Mouse (Mus musculus): ENCODE results near the gene Mrpl30. TPM values are rescaled to one million over a fixed set of nuclear protein-coding genes. Genes with fewer than 3 reads are reported as not detected.

Mrpl30 gene
- total and polyA plus RNA-seq, 3 experiments = 76.5 to 469 (median 299) TPM

- ATAC-seq (ENCODE audit: extremely low read depth, insufficient number of reproducible peaks, low FRiP score, poor library complexity, severe bottlenecking) = no peak
- TF ChIP-seq TAL1 (conservative IDR thresholded peaks at IDR 0.05; ENCODE audit: low read depth, low read length) = no peak
- no peak for TF ChIP-seq CTCF (IDR thresholded peaks at IDR 0.05; ENCODE audit: low read depth, low read length)
- no peak for TF ChIP-seq GATA2 (IDR thresholded peaks at IDR 0.05; ENCODE audit: borderline replicate concordance, low read depth, low read length)
- no peak for TF ChIP-seq GATA1 (IDR thresholded peaks at IDR 0.05; ENCODE audit: borderline replicate concordance, low read length)
- TF ChIP-seq POLR2AphosphoS5 (IDR thresholded peaks at IDR 0.05; ENCODE audit: insufficient replicate concordance, low read depth, low read length) = no peak
- peaks cover 42% of the 10 kb centered on the region for H3K27me3 ChIP-seq (ENCODE audit: insufficient read depth, low read length)
- no peaks in the 10 kb centered on the region for H3K4me1 ChIP-seq (ENCODE audit: insufficient read depth, low read depth, low read length)
- H3K9me3 ChIP-seq (replicated peaks) = no peaks in the 10 kb centered on the region
- H3K36me3 ChIP-seq (replicated peaks) = no peaks in the 10 kb centered on the region
- DNase-seq (ENCODE audit: low spot score) = no peak
- H3K4me3 ChIP-seq (ENCODE audit: low read depth, low read length) = no peak overlapping the region
These were observed 27.4 kb downstream of the Mrpl30 start for GRCm38 (mm10) chr1:37917666-37918065.

DNA sequence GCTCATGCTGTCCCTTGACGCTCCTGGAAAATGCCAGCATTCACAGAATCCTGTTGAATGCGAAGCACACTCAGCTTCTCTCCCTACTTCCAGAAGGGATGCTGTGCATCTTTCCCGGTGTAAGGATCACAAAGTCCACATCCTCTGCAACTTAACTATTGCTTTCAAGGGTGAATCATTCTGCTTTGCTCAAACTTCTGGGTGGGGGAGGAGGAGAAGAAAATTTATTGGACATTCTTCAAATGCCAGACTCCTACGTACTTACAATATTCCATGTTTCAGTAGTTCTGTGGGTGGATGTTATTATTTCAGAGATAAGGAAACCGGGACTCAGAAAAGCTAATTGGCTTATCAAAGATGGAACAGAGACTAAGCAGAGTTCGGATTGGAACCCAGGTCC lies 27.8 kb downstream of the Mrpl30 start:
- H3K36me3 ChIP-seq (replicated peaks) = no peaks in the 10 kb centered on the region
- no peak for ATAC-seq (ENCODE audit: extremely low read depth, insufficient number of reproducible peaks, low FRiP score, poor library complexity, severe bottlenecking)
- no peaks in the 10 kb centered on the region for H3K4me1 ChIP-seq (ENCODE audit: insufficient read depth, low read depth, low read length)
- H3K27me3 ChIP-seq (ENCODE audit: insufficient read depth, low read length) = peaks cover 43% of the 10 kb centered on the region
- TF ChIP-seq POLR2AphosphoS5 (IDR thresholded peaks at IDR 0.05; ENCODE audit: insufficient replicate concordance, low read depth, low read length) (no peak), CTCF (IDR thresholded peaks at IDR 0.05; ENCODE audit: low read depth, low read length) (no peak), GATA2 (IDR thresholded peaks at IDR 0.05; ENCODE audit: borderline replicate concordance, low read depth, low read length) (no peak), TAL1 (conservative IDR thresholded peaks at IDR 0.05; ENCODE audit: low read depth, low read length) (no peak), GATA1 (IDR thresholded peaks at IDR 0.05; ENCODE audit: borderline replicate concordance, low read length) (no peak)
- no peaks in the 10 kb centered on the region for H3K9me3 ChIP-seq (replicated peaks)
- no peak for DNase-seq (ENCODE audit: low spot score)
- H3K4me3 ChIP-seq (ENCODE audit: low read depth, low read length) = no peak overlapping the region

GRCm38 (mm10) chr1:37922536-37922935 lies 32.3 kb downstream of the Mrpl30 start:
- no peak overlapping the region for H3K4me3 ChIP-seq (ENCODE audit: low read depth, low read length)
- DNase-seq (ENCODE audit: low spot score) (no peak), ATAC-seq (ENCODE audit: extremely low read depth, insufficient number of reproducible peaks, low FRiP score, poor library complexity, severe bottlenecking) (no peak)
- H3K27me3 ChIP-seq (ENCODE audit: insufficient read depth, low read length) = peaks cover 32% of the 10 kb centered on the region
- TF ChIP-seq POLR2AphosphoS5 (IDR thresholded peaks at IDR 0.05; ENCODE audit: insufficient replicate concordance, low read depth, low read length) (no peak), GATA2 (IDR thresholded peaks at IDR 0.05; ENCODE audit: borderline replicate concordance, low read depth, low read length) (no peak), GATA1 (IDR thresholded peaks at IDR 0.05; ENCODE audit: borderline replicate concordance, low read length) (no peak), TAL1 (conservative IDR thresholded peaks at IDR 0.05; ENCODE audit: low read depth, low read length) (no peak), CTCF (IDR thresholded peaks at IDR 0.05; ENCODE audit: low read depth, low read length) (no peak)
- H3K9me3 ChIP-seq (replicated peaks) = no peaks in the 10 kb centered on the region
- no peaks in the 10 kb centered on the region; the same call in 1 of the 2 replicates for H3K4me1 ChIP-seq (ENCODE audit: insufficient read depth, low read depth, low read length)
- no peaks in the 10 kb centered on the region for H3K36me3 ChIP-seq (replicated peaks)

GRCm38 (mm10) chr1:37925971-37926370 lies 35.7 kb downstream of the Mrpl30 start:
- no peaks in the 10 kb centered on the region for H3K36me3 ChIP-seq (replicated peaks)
- TF ChIP-seq GATA1 (IDR thresholded peaks at IDR 0.05; ENCODE audit: borderline replicate concordance, low read length) (no peak), TAL1 (conservative IDR thresholded peaks at IDR 0.05; ENCODE audit: low read depth, low read length) (no peak), GATA2 (IDR thresholded peaks at IDR 0.05; ENCODE audit: borderline replicate concordance, low read depth, low read length) (no peak), CTCF (IDR thresholded peaks at IDR 0.05; ENCODE audit: low read depth, low read length) (no peak), POLR2AphosphoS5 (IDR thresholded peaks at IDR 0.05; ENCODE audit: insufficient replicate concordance, low read depth, low read length) (no peak)
- no peaks in the 10 kb centered on the region; the same call in 1 of the 2 replicates for H3K4me1 ChIP-seq (ENCODE audit: insufficient read depth, low read depth, low read length)
- H3K27me3 ChIP-seq (ENCODE audit: insufficient read depth, low read length) = peaks cover 24% of the 10 kb centered on the region
- no peak for ATAC-seq (ENCODE audit: extremely low read depth, insufficient number of reproducible peaks, low FRiP score, poor library complexity, severe bottlenecking)
- H3K9me3 ChIP-seq (replicated peaks) = no peaks in the 10 kb centered on the region
- no peak overlapping the region for H3K4me3 ChIP-seq (ENCODE audit: low read depth, low read length)
- no peak for DNase-seq (ENCODE audit: low spot score)

GRCm38 (mm10) chr1:37931806-37932205 lies 41.5 kb downstream of the Mrpl30 start:
- H3K4me3 ChIP-seq (ENCODE audit: low read depth, low read length) = no peak overlapping the region
- no peaks in the 10 kb centered on the region for H3K36me3 ChIP-seq (replicated peaks)
- no peak for ATAC-seq (ENCODE audit: extremely low read depth, insufficient number of reproducible peaks, low FRiP score, poor library complexity, severe bottlenecking)
- H3K9me3 ChIP-seq (replicated peaks) = 0 out of 2 replicates have a peak, but pooled peaks cover 3% of the 10 kb centered on the region
- peaks cover 14% of the 10 kb centered on the region for H3K27me3 ChIP-seq (ENCODE audit: insufficient read depth, low read length)
- no peaks in the 10 kb centered on the region for H3K4me1 ChIP-seq (ENCODE audit: insufficient read depth, low read depth, low read length)
- no peak for TF ChIP-seq GATA1 (IDR thresholded peaks at IDR 0.05; ENCODE audit: borderline replicate concordance, low read length)
- TF ChIP-seq GATA2 (IDR thresholded peaks at IDR 0.05; ENCODE audit: borderline replicate concordance, low read depth, low read length) = no peak
- no peak for TF ChIP-seq POLR2AphosphoS5 (IDR thresholded peaks at IDR 0.05; ENCODE audit: insufficient replicate concordance, low read depth, low read length)
- no peak for DNase-seq (ENCODE audit: low spot score)

Other genes with a start within 250 kb of the Mrpl30 start
- not detected in 2 replicates for gene 2010300C02Rik, start 170.4 kb upstream of the Mrpl30 start, total RNA-seq (2014; fragmentation: Nextera tagmentation)
- gene 2010300C02Rik, start 170.4 kb upstream of the Mrpl30 start, total RNA-seq (2017) = 0.06 and 0.11 TPM in 2 replicates
- gene 2010300C02Rik, start 170.4 kb upstream of the Mrpl30 start, polyA plus RNA-seq (2012) = not detected in 2 replicates
- gene Tsga10, start 24.0 kb upstream of the Mrpl30 start, total RNA-seq (2014; fragmentation: Nextera tagmentation) = 8.6 and 10.2 TPM in 2 replicates
- 7.4 and 8.9 TPM in 2 replicates for gene Tsga10, start 24.0 kb upstream of the Mrpl30 start, total RNA-seq (2017)
- 0.23 and 0.41 TPM in 2 replicates for gene Tsga10, start 24.0 kb upstream of the Mrpl30 start, polyA plus RNA-seq (2012)
- gene Lipt1, start 18.7 kb upstream of the Mrpl30 start, total RNA-seq (2014; fragmentation: Nextera tagmentation) = 16.9 and 20.0 TPM in 2 replicates
- 9.2 and 9.7 TPM in 2 replicates for gene Lipt1, start 18.7 kb upstream of the Mrpl30 start, total RNA-seq (2017)
- gene Lipt1, start 18.7 kb upstream of the Mrpl30 start, polyA plus RNA-seq (2012) = 0.88 and 1.1 TPM in 2 replicates
- 51.3 and 68.6 TPM in 2 replicates for gene Mitd1, start 66 bp upstream of the Mrpl30 start, total RNA-seq (2014; fragmentation: Nextera tagmentation)
- gene Mitd1, start 66 bp upstream of the Mrpl30 start, total RNA-seq (2017) = 112 and 115 TPM in 2 replicates
- gene Mitd1, start 66 bp upstream of the Mrpl30 start, polyA plus RNA-seq (2012) = 5.5 and 8.6 TPM in 2 replicates
- not detected in 2 replicates for gene Lyg2, start 26.0 kb downstream of the Mrpl30 start, total RNA-seq (2014; fragmentation: Nextera tagmentation)
- gene Lyg2, start 26.0 kb downstream of the Mrpl30 start, total RNA-seq (2017) = 0.05 and 0.06 TPM in 2 replicates
- not detected in 2 replicates for gene Lyg2, start 26.0 kb downstream of the Mrpl30 start, polyA plus RNA-seq (2012)
- not detected in 2 replicates for gene Lyg1, start 67.3 kb downstream of the Mrpl30 start, total RNA-seq (2014; fragmentation: Nextera tagmentation)
- gene Lyg1, start 67.3 kb downstream of the Mrpl30 start, total RNA-seq (2017) = not detected in 2 replicates
- gene Lyg1, start 67.3 kb downstream of the Mrpl30 start, polyA plus RNA-seq (2012) = not detected in 2 replicates
- gene Txndc9, start 107.4 kb downstream of the Mrpl30 start, total RNA-seq (2014; fragmentation: Nextera tagmentation) = 107 and 115 TPM in 2 replicates
- 111 and 120 TPM in 2 replicates for gene Txndc9, start 107.4 kb downstream of the Mrpl30 start, total RNA-seq (2017)
- gene Txndc9, start 107.4 kb downstream of the Mrpl30 start, polyA plus RNA-seq (2012) = 5.1 and 6.9 TPM in 2 replicates
- gene Eif5b, start 107.5 kb downstream of the Mrpl30 start, total RNA-seq (2014; fragmentation: Nextera tagmentation) = 143 and 157 TPM in 2 replicates
- 74.2 and 80.8 TPM in 2 replicates for gene Eif5b, start 107.5 kb downstream of the Mrpl30 start, total RNA-seq (2017)
- gene Eif5b, start 107.5 kb downstream of the Mrpl30 start, polyA plus RNA-seq (2012) = 85.6 and 91.6 TPM in 2 replicates
- 101 and 107 TPM in 2 replicates for gene Rev1, start 239.3 kb downstream of the Mrpl30 start, total RNA-seq (2014; fragmentation: Nextera tagmentation)
- gene Rev1, start 239.3 kb downstream of the Mrpl30 start, total RNA-seq (2017) = 106 and 123 TPM in 2 replicates
- 23.4 and 27.8 TPM in 2 replicates for gene Rev1, start 239.3 kb downstream of the Mrpl30 start, polyA plus RNA-seq (2012)

All from G1E (cell line).